Mouse (Mus musculus) spleen, adult 2 months (tissue): ENCODE measurements around the gene Cdc34b. TPM values are rescaled to one million over a fixed set of nuclear protein-coding genes. Genes with fewer than 3 reads are reported as not detected.
A peak's percentile ranks its signal among the peaks of the same experiment; 100 is the strongest.

ENCODE experiments used
- DNase-seq, 2 experiments: peaks; one replicate each; pipeline versions ENCODE4 v3.0.0 to v3.0.0-alpha.2; 2012 to 2021; ENCODE audit warnings: low spot score in 2 of 2, low read depth in 1 of 2
- H3K27ac ChIP-seq: fragments of 200-500 bp; 2 replicates; pipeline ENCODE4 v1.5.1; 2012; ENCODE audit warnings: low read length, inconsistent platforms; ENCODE audit not compliant: insufficient read depth
- H3K27me3 ChIP-seq: fragments of 200-500 bp; 2 replicates; pipeline ENCODE4 v1.6.1; 2012; ENCODE audit warnings: mild to moderate bottlenecking, moderate library complexity, low read length, inconsistent platforms; ENCODE audit not compliant: control insufficient read depth, insufficient read depth
- H3K36me3 ChIP-seq: fragments of 200-500 bp; 2 replicates; pipeline ENCODE4 v1.6.1; 2012; ENCODE audit warnings: mild to moderate bottlenecking, low read length, inconsistent platforms; ENCODE audit not compliant: control insufficient read depth, insufficient read depth
- H3K4me1 ChIP-seq: fragments of 200-500 bp; 2 replicates; pipeline ENCODE4 v1.6.1; 2011; ENCODE audit warnings: inconsistent platforms; ENCODE audit not compliant: control insufficient read depth, insufficient read depth, insufficient read length
- H3K4me3 ChIP-seq: fragments of 200-500 bp; 2 replicates; pipeline ENCODE4 v1.5.1; 2011; ENCODE audit warnings: mild to moderate bottlenecking, inconsistent platforms; ENCODE audit not compliant: insufficient read depth, insufficient read length; ENCODE audit errors: extremely low read depth
- CTCF ChIP-seq: fragments of 200-500 bp; IDR thresholded peaks from 2 replicates; pipeline ENCODE4 v1.5.1; 2011; ENCODE audit warnings: mild to moderate bottlenecking, inconsistent platforms; ENCODE audit not compliant: insufficient read depth, insufficient read length, insufficient replicate concordance; ENCODE audit errors: extremely low read depth
- POLR2A ChIP-seq: fragments of 200-500 bp; IDR thresholded peaks from 2 replicates; pipeline ENCODE4 v1.6.1; 2011; ENCODE audit warnings: low read depth, low read length, inconsistent platforms
- WGBS: fragments of 180-500 bp; shearing (Covaris S2); methylation state at CpG from one replicate; pipeline ENCODE4 v1.1.7; 2018; 5-methylcytosine and 5-hydroxymethylcytosine counted together
- polyA plus RNA-seq: library from polyadenylated mRNA; depleted of rRNA; stranded (reverse); fragments of >200 nt; gene quantifications from 2 replicates; pipeline ENCODE4 v1.2.3, GENCODE M21; 2012

The Cdc34b gene
- polyA plus RNA-seq, 1 experiment = not detected

DNA sequence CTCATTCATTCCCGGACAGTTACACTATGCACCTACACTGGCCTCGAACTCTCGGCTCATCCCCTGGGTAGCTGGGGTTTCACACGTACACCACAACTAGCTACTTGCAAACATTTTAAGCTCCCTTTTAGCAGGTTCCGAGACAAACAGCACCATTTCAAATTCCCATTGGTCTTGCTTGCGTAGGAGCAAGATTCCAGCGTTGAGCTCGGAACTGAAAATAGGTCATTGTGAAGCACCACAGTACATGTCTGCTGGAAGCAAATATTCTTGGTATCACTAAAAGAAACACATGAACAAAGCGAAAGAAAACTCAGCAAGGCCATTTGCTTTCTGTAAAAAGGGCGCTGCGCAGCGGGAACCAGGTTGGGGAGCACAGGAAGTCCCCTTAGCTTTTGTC is 10.4 kb upstream of the Cdc34b start:
- 89% methylated on average over 12 of the region's 12 CpGs for WGBS
- Histone ChIP-seq H3K4me1 (no peaks in the 10 kb centered on the region), H3K4me3 (no peak overlapping the region), H3K27ac (no peak overlapping the region), H3K36me3 (no peaks in the 10 kb centered on the region), H3K27me3 (no peaks in the 10 kb centered on the region)
- TF ChIP-seq POLR2A (no peak), CTCF (no peak)
- DNase-seq = no peak

DNA sequence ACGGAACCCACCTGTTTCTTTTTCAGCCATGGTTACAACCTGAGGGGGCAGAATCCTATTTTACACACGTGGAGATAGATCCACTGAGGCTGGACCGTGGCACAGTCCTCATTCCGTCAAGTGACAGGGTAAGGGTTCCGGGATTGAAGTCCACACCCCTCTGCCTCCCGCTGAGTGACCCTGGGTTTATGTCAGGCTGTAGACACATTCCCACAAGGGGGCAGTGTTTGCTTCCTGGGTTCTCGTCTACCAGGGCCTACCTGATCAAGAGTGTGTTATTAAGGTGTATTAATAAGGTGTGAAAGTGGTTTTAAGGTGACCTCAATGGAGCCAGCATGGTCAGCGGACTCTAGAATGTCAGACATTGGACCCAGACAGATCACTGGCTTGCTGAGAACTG is 8.8 kb upstream of the Cdc34b start:
- WGBS = 46% methylated on average over 8 of the region's 8 CpGs
- no peaks in the 10 kb centered on the region for H3K4me1 ChIP-seq
- H3K4me3 ChIP-seq = no peak overlapping the region
- no peak for DNase-seq
- H3K27ac ChIP-seq = no peak overlapping the region
- TF ChIP-seq CTCF = peak; percentile 6; the same call in 1 of the 2 replicates
- no peak for TF ChIP-seq POLR2A
- no peaks in the 10 kb centered on the region for H3K27me3 ChIP-seq
- no peaks in the 10 kb centered on the region for H3K36me3 ChIP-seq

GRCm38 (mm10) chr11:94735746-94736145 is 5.8 kb upstream of the Cdc34b start:
- Histone ChIP-seq H3K4me1 (no peaks in the 10 kb centered on the region), H3K36me3 (no peaks in the 10 kb centered on the region), H3K27ac (no peak overlapping the region), H3K4me3 (no peak overlapping the region), H3K27me3 (no peaks in the 10 kb centered on the region)
- no peak for TF ChIP-seq CTCF
- TF ChIP-seq POLR2A = no peak
- WGBS = 92% methylated on average over 2 of the region's 2 CpGs
- no peak for DNase-seq

DNA sequence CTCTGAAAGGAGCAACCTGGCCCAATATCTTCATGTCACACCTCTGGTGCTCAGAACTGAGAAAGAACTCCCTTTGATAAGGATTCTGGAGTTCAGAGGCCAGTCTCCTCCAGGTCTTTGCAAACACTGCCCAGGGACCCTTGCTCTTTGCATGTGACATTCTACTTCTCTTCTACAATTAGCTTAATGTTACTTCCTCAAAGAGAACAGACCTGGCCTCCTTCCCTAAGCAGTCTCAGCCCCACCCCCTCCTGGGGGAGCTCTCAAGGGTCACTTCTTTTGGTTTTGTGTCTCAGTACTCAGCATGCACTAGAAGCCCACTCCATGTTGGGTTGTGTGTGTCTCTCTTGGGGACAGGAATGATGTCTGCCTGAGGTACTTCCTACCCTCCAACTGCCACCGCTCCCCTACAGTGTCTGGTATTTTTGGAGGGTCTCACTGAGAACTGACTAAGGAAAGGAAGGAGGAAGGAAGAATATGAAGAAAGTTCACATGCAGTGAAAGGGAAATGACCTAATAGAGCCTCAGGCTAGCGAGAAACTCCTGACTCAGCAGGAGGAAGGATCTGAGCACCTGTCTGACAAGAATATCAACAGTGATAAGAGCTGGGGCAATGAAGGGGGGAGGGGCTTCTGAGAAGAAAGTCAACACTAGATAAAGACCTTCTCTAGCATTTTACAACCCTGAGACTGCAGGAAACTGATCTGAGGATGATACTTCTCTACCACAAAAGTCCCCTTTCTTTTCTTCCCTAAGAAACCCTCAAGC is 11.5 kb downstream of the Cdc34b start:
- DNase-seq = no peak
- 9% methylated on average over 2 of the region's 2 CpGs for WGBS
- Histone ChIP-seq H3K27me3 (no peaks in the 10 kb centered on the region), H3K4me3 (no peak overlapping the region), H3K4me1 (no peaks in the 10 kb centered on the region), H3K27ac (no peak overlapping the region), H3K36me3 (no peaks in the 10 kb centered on the region)
- no peak for TF ChIP-seq POLR2A
- TF ChIP-seq CTCF = no peak

- WGBS = 83% methylated on average over 6 of the region's 6 CpGs
Observed at GRCm38 (mm10) chr11:94759916-94760315, 18.3 kb downstream of the Cdc34b start.

DNA sequence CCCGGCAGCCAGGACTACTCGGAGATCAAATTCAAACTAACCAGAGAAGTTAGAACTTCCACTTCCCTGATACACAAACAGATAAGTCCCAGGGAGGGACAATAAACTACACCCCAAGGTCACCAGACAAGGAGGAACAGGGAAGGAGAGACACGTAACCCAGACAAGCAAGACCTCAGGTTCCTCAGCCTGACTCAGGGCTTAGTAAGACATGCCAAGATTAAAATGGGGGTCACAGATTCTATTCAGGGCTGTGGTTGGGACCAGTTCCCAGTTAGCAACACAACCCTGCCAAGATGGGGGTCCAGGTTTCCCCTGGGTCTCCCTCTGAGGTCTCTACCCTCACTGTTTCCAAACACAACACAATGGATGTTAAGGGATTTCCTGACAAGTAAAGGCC is 18.8 kb downstream of the Cdc34b start:
- TF ChIP-seq POLR2A (no peak), CTCF (no peak)
- DNase-seq = no peak
- H3K27ac ChIP-seq = no peak overlapping the region
- no peak overlapping the region for H3K4me3 ChIP-seq
- H3K27me3 ChIP-seq = no peaks in the 10 kb centered on the region
- H3K4me1 ChIP-seq = no peaks in the 10 kb centered on the region
- 63% methylated on average over 3 of the region's 3 CpGs for WGBS
- no peaks in the 10 kb centered on the region for H3K36me3 ChIP-seq

More at GRCm38 (mm10) chr11:94759916-94760315, 18.3 kb downstream of the Cdc34b start:
- H3K4me3 ChIP-seq = no peak overlapping the region
- H3K36me3 ChIP-seq = no peaks in the 10 kb centered on the region
- no peaks in the 10 kb centered on the region for H3K4me1 ChIP-seq
- no peak overlapping the region for H3K27ac ChIP-seq
- no peaks in the 10 kb centered on the region for H3K27me3 ChIP-seq
- no peak for DNase-seq
- TF ChIP-seq POLR2A (no peak), CTCF (no peak)

- H3K4me3 ChIP-seq = no peak overlapping the region
- 65% methylated on average over 7 of the region's 7 CpGs for WGBS
- H3K27ac ChIP-seq = no peak overlapping the region
- H3K27me3 ChIP-seq = no peaks in the 10 kb centered on the region
- no peak for DNase-seq
- no peaks in the 10 kb centered on the region for H3K4me1 ChIP-seq
- TF ChIP-seq POLR2A (no peak), CTCF (no peak)
- H3K36me3 ChIP-seq = no peaks in the 10 kb centered on the region
Observed at GRCm38 (mm10) chr11:94760799-94761198, 19.2 kb downstream of the Cdc34b start.
